Comparison of ENCODE assay signal across 15 mouse cellular contexts in the genomic region with DNA sequence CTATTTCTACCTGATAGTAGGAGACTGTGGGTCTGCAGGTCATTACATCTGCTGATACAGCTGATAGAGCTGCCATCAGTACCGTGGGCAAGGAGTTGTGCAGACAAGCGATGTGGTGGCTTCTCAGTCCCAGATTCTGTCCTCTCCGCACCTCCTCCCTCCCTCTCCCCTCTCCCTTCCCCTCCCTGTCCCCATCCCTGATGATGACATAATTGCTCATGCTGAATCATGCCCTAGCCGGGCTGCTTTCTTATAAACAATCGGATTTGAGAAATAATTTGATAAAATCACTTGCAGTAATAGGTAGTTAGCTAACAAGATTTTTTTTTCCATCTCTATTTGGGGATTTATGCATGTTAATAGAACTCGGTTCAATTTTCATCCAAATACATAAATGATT. TPM values are rescaled to one million over a fixed set of nuclear protein-coding genes. Genes with fewer than 3 reads are reported as not detected.
DNase-seq lines count a peak whose midpoint lies in the region; ATAC-seq and TF ChIP-seq lines count a peak whose summit lies in the region.
"Had no signal": no experiment of that assay in that cellular context is flagged by ENCODE, and none has a peak within 500 bp of the region (broad histone marks: within the 10 kb centered on the region; RNA-seq: fewer than 3 reads in every experiment).

A gene (minus strand): TSS at position 144 of the 400 bp plus-strand sequence.

- 67% methylated on average over 6 of the region's 6 CpGs for WGBS in limb, embryonic 13.5 days
- WGBS in limb, embryonic 10.5 days: 72% methylated on average over 6 of the region's 6 CpGs
- WGBS in forebrain, embryonic 15.5 days: 57% methylated on average over 6 of the region's 6 CpGs
- WGBS in midbrain, postnatal 0 days: 61% methylated on average over 6 of the region's 6 CpGs

- peak within 1 kb of the TSS; percentile 7; the same call in 1 of the 2 replicates for H3K4me2 ChIP-seq in limb, embryonic 13.5 days (replicated peaks)
- H3K4me2 ChIP-seq in forebrain, embryonic 15.5 days (replicated peaks): peak within 1 kb of the TSS; percentile 11; the same call in 1 of the 2 replicates
- peak within 1 kb of the TSS; percentile 5 for H3K4me2 ChIP-seq in midbrain, postnatal 0 days (ENCODE audit: low read depth, low read length, poor library complexity, severe bottlenecking)

- no peak within 1 kb of the TSS for H3K9ac ChIP-seq in limb, embryonic 13.5 days
- no peak within 1 kb of the TSS for H3K9ac ChIP-seq in forebrain, embryonic 15.5 days (replicated peaks)
- no peak within 1 kb of the TSS for H3K9ac ChIP-seq in midbrain, postnatal 0 days (replicated peaks; ENCODE audit: low read length, poor library complexity, severe bottlenecking)

- ATAC-seq in limb, embryonic 13.5 days (ENCODE audit: low FRiP score, low read depth): no peak
- no peak for ATAC-seq in forebrain, embryonic 15.5 days (replicated peaks)
- no peak for ATAC-seq in midbrain, postnatal 0 days (ENCODE audit: low FRiP score)

- H3K36me3 ChIP-seq in limb, embryonic 13.5 days: no peaks in the 10 kb centered on the region
- H3K36me3 ChIP-seq in limb, embryonic 10.5 days: no peaks in the 10 kb centered on the region
- no peaks in the 10 kb centered on the region for H3K36me3 ChIP-seq in forebrain, embryonic 15.5 days
- H3K36me3 ChIP-seq in midbrain, postnatal 0 days (ENCODE audit: insufficient read depth, low read length): no peaks in the 10 kb centered on the region

- H3K4me1 ChIP-seq in limb, embryonic 13.5 days: peaks cover 11% of the 10 kb centered on the region
- no peaks in the 10 kb centered on the region for H3K4me1 ChIP-seq in limb, embryonic 10.5 days
- H3K4me1 ChIP-seq in forebrain, embryonic 15.5 days: peaks cover 13% of the 10 kb centered on the region; the same call in 1 of the 2 replicates
- H3K4me1 ChIP-seq in midbrain, postnatal 0 days (ENCODE audit: insufficient read depth, low read length): no peaks in the 10 kb centered on the region

- no peak within 1 kb of the TSS for H3K27ac ChIP-seq in limb, embryonic 13.5 days
- H3K27ac ChIP-seq in limb, embryonic 10.5 days: no peak within 1 kb of the TSS
- H3K27ac ChIP-seq in forebrain, embryonic 15.5 days (replicated peaks): no peak within 1 kb of the TSS
- no peak within 1 kb of the TSS for H3K27ac ChIP-seq in midbrain, postnatal 0 days (ENCODE audit: low read depth, low read length)

- no peaks in the 10 kb centered on the region for H3K9me3 ChIP-seq in limb, embryonic 13.5 days
- H3K9me3 ChIP-seq in limb, embryonic 10.5 days (replicated peaks): no peaks in the 10 kb centered on the region
- H3K9me3 ChIP-seq in forebrain, embryonic 15.5 days: no peaks in the 10 kb centered on the region
- H3K9me3 ChIP-seq in midbrain, postnatal 0 days (ENCODE audit: low read length): no peaks in the 10 kb centered on the region

- no peak within 1 kb of the TSS for H3K4me3 ChIP-seq in limb, embryonic 13.5 days
- no peak within 1 kb of the TSS for H3K4me3 ChIP-seq in limb, embryonic 10.5 days
- H3K4me3 ChIP-seq in forebrain, embryonic 15.5 days: no peak within 1 kb of the TSS
- no peak within 1 kb of the TSS; the same call in 1 of the 2 replicates for H3K4me3 ChIP-seq in midbrain, postnatal 0 days (ENCODE audit: low read depth, low read length)

- TF ChIP-seq CTCF in midbrain, postnatal 0 days (IDR thresholded peaks at IDR 0.05): no peak

- no peak for DNase-seq in limb, embryonic 10.5 days (ENCODE audit: low spot score)
- DNase-seq in adrenal gland, postnatal 10 days: peak; percentile 22
- DNase-seq in midbrain, postnatal 0 days (ENCODE audit: low spot score): no peak
- DNase-seq in right cerebral cortex, postnatal 10 days (ENCODE audit: low spot score in 2 of 2): no peak
- no peak for DNase-seq in layer of hippocampus, adult 18-20 months (ENCODE audit: low spot score in 2 of 2)
- DNase-seq in cerebellum, adult 18-20 months: no peak
- DNase-seq: heart, adult 18-20 months; heart, postnatal 14 days; kidney, adult 18-20 months; layer of hippocampus, postnatal 36 days; liver; thymus, adult 18-20 months had no signal

- no peaks in the 10 kb centered on the region for H3K27me3 ChIP-seq in limb, embryonic 13.5 days
- H3K27me3 ChIP-seq in limb, embryonic 10.5 days (ENCODE audit: low read depth, poor library complexity, severe bottlenecking): no peaks in the 10 kb centered on the region
- no peaks in the 10 kb centered on the region for H3K27me3 ChIP-seq in forebrain, embryonic 15.5 days
- no peaks in the 10 kb centered on the region for H3K27me3 ChIP-seq in midbrain, postnatal 0 days (ENCODE audit: insufficient read depth, low read length)

RNA-seq across cellular contexts. Expression of the gene that starts here (rescaled TPM):
- polyA plus RNA-seq in limb, embryonic 13.5 days (2015; fragmentation: Nextera tagmentation; extraction: Ambion mirVana): not detected in 2 replicates
- not detected in 2 replicates for polyA plus RNA-seq in limb, embryonic 10.5 days (2016; fragmentation: Nextera tagmentation; extraction: Ambion mirVana)
- not detected for total RNA-seq in adrenal gland, postnatal 10 days (2021)
- not detected in 2 replicates for polyA plus RNA-seq in forebrain, embryonic 15.5 days (2015; fragmentation: Nextera tagmentation; extraction: Ambion mirVana)
- not detected in 2 replicates for total RNA-seq in midbrain, postnatal 0 days (2014; rRNA removed)
- polyA plus RNA-seq in midbrain, postnatal 0 days (2015; fragmentation: Nextera tagmentation; extraction: Ambion mirVana): not detected in 2 replicates
- not detected for total RNA-seq in layer of hippocampus, adult 18-20 months (2021)
- total RNA-seq: heart, adult 18-20 months; heart, postnatal 14 days; layer of hippocampus, postnatal 36 days had no signal
- polyA plus RNA-seq: lung, embryonic 16.5 days had no signal

Comparison
In these comparisons a context has a peak if more than half of its experiments do, and no peak if none do; other contexts are left out.
1. Peak in DNase-seq in adrenal gland, postnatal 10 days; RNA of the gene not detected or under 1 TPM.